Mouse (Mus musculus) CH12.LX (cell line): ENCODE measurements around the gene Bckdha.
A peak's percentile ranks its signal among the peaks of the same experiment; 100 is the strongest.

Source experiments
- CTCF ChIP-seq, 2 experiments: IDR thresholded peaks in 1 of 2; conservative IDR thresholded peaks in 1 of 2; 2 replicates each; pipeline ENCODE4 v1.5.1; 2011 to 2012; ENCODE audit warnings: low read depth in 2 of 2, low read length in 2 of 2, improper control_type of control experiment in 1 of 2, inconsistent platforms in 1 of 2, mild to moderate bottlenecking in 1 of 2, moderate library complexity in 1 of 2
- MAX ChIP-seq: IDR thresholded peaks from 2 replicates; pipeline ENCODE4 v1.6.1; 2011; ENCODE audit warnings: low read length, improper control_type of control experiment
- NRF1 ChIP-seq: IDR thresholded peaks from 2 replicates; pipeline ENCODE4 v1.6.1; 2014; ENCODE audit warnings: low read depth, mild to moderate bottlenecking, inconsistent platforms, low read length, improper control_type of control experiment, moderate library complexity

DNA sequence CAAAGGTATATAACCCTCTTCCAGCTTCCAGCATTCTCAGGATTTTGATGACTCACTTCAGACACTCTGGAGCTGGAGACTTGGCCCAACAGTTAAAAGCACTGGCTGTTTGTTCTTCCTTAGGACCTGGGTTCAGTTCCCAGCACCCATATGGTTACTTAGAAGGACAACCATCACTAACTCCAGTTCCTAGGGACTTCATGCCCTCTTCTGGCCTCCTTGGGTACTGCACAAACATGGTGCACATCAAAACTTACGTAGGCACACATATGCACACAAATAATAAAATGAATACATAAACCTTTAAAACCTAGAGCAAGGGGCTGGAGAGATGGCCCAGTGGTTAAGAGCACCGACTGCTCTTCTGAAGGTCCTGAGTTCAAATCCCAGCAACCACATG is 43.6 kb upstream of the Bckdha start:
- TF ChIP-seq CTCF (conservative IDR thresholded peaks at IDR 0.05 in 1 of 2, IDR thresholded peaks at IDR 0.05 in 1 of 2; ENCODE audit: low read depth in 2 of 2, low read length in 2 of 2) (peak in 1 of 2 experiments; percentile 19; a peak in 2 of 4 replicates), MAX (no peak), NRF1 (no peak)
